12 mouse cellular contexts compared by ENCODE assay signal in the genomic region with DNA sequence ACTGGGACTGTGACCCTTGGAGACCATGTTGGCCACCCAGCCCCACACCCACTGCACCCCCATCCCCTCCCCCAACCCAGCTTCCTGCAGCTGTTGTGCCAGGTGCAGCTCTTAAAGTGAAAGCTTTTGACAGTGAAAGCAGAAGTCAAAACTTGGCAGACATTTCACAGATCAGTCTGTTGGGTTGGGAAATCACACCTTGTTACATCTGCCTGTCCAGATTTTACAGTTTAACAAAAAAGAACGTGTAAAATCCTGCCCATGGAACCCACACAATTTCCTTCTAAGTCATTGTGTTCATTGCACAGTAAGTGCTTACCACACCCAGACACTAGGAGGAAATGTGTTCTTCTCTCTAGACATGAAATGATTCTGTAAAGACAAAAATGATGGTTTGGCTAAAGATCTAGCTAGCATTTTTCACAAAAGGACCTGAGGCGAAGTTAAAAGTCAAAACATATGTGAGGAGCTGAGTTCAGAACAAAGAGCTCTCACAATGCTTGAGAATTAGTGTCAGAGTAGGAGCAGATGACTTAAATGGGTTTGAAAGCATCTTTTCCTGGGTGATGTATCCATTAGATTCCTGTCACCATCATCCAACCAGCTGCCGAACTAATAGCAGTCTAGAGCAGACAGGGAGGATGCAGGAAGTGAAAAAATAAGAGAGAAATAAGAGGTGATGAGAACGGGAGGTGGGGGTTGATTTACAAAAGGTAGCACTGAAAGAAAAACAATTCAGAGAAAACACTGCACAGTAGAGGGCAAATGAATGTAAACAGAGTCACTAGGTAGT. TPM values are rescaled to one million over a fixed set of nuclear protein-coding genes. Genes with fewer than 3 reads are reported as not detected.
A peak's percentile ranks its signal among the peaks of the same experiment; 100 is the strongest.
DNase-seq lines count a peak whose midpoint lies in the region; ATAC-seq lines count a peak whose summit lies in the region.
"Had no signal": no experiment of that assay in that cellular context is flagged by ENCODE, and none has a peak within 500 bp of the region (broad histone marks: within the 10 kb centered on the region; RNA-seq: fewer than 3 reads in every experiment).

No protein-coding gene starts in this region.

- no peak overlapping the region for H3K9ac ChIP-seq in hindbrain, embryonic 16.5 days (ENCODE audit: low read depth, low read length)

- 55% methylated on average over 4 of the region's 4 CpGs for WGBS in heart, embryonic 10.5 days
- 61% methylated on average over 4 of the region's 4 CpGs for WGBS in hindbrain, embryonic 16.5 days

- ATAC-seq in hindbrain, embryonic 16.5 days: no peak

- no peak overlapping the region for H3K4me3 ChIP-seq in heart, embryonic 10.5 days
- no peak overlapping the region for H3K4me3 ChIP-seq in hindbrain, embryonic 16.5 days (ENCODE audit: low read length)

- no peaks in the 10 kb centered on the region for H3K9me3 ChIP-seq in heart, embryonic 10.5 days
- H3K9me3 ChIP-seq in hindbrain, embryonic 16.5 days (ENCODE audit: control insufficient read depth, low read length): no peaks in the 10 kb centered on the region

- H3K4me2 ChIP-seq in hindbrain, embryonic 16.5 days (ENCODE audit: low read length): no peak overlapping the region

- peak; percentile 8 for DNase-seq in adrenal gland, postnatal 14 days
- no peak for DNase-seq in adrenal gland, postnatal 25 days
- peak; percentile 89 for DNase-seq in A20 (ENCODE audit: low read depth, low spot score)
- DNase-seq in forelimb bud, embryonic 11.5 days (ENCODE audit: low read depth, low spot score): peak; percentile 45
- peak; percentile 12 to 47 for DNase-seq in spleen, postnatal 14 days (ENCODE audit: low spot score in 2 of 2)
- DNase-seq in heart, embryonic 10.5 days (ENCODE audit: low spot score): no peak
- DNase-seq in cerebellum, adult 9-10 months: no peak
- DNase-seq: cerebellum, adult 11 months; heart, postnatal 4 days had no signal

- no peaks in the 10 kb centered on the region for H3K27me3 ChIP-seq in heart, embryonic 10.5 days (ENCODE audit: insufficient read depth, poor library complexity, severe bottlenecking)
- no peaks in the 10 kb centered on the region for H3K27me3 ChIP-seq in hindbrain, embryonic 16.5 days (replicated peaks; ENCODE audit: control insufficient read depth, insufficient read depth, low read length)

- no peaks in the 10 kb centered on the region for H3K36me3 ChIP-seq in heart, embryonic 10.5 days
- H3K36me3 ChIP-seq in hindbrain, embryonic 16.5 days (ENCODE audit: control insufficient read depth, insufficient read depth, low read length): no peaks in the 10 kb centered on the region

- no peaks in the 10 kb centered on the region for H3K4me1 ChIP-seq in heart, embryonic 10.5 days
- no peaks in the 10 kb centered on the region for H3K4me1 ChIP-seq in hindbrain, embryonic 16.5 days (ENCODE audit: control insufficient read depth, insufficient read depth, low read depth, low read length)

- no peak overlapping the region for H3K27ac ChIP-seq in heart, embryonic 10.5 days
- H3K27ac ChIP-seq in hindbrain, embryonic 16.5 days (ENCODE audit: low read depth, low read length): no peak overlapping the region

RNA-seq across cellular contexts. Expression of gene 2310061N02Rik, which starts 6.5 kb away (rescaled TPM):
- not detected in 2 replicates for total RNA-seq in adrenal gland, postnatal 14 days (2021)
- not detected in 2 replicates for total RNA-seq in adrenal gland, postnatal 25 days (2021)
- polyA plus RNA-seq in heart, embryonic 10.5 days (2016; fragmentation: Nextera tagmentation; extraction: Ambion mirVana): not detected in 2 replicates
- polyA plus RNA-seq in hindbrain, embryonic 16.5 days (2015; fragmentation: Nextera tagmentation; extraction: Ambion mirVana): not detected in 2 replicates
- total RNA-seq: heart, postnatal 4 days; layer of hippocampus, adult 18-20 months had no signal
- polyA plus RNA-seq: liver, embryonic 16.5 days had no signal

RNA-seq across cellular contexts. Expression of gene Krtap13-1, which starts 27.4 kb away (rescaled TPM):
- not detected in 2 replicates for total RNA-seq in adrenal gland, postnatal 14 days (2021)
- not detected in 2 replicates for total RNA-seq in adrenal gland, postnatal 25 days (2021)
- not detected in 2 replicates for polyA plus RNA-seq in heart, embryonic 10.5 days (2016; fragmentation: Nextera tagmentation; extraction: Ambion mirVana)
- polyA plus RNA-seq in hindbrain, embryonic 16.5 days (2015; fragmentation: Nextera tagmentation; extraction: Ambion mirVana): not detected in 2 replicates
- total RNA-seq: heart, postnatal 4 days; layer of hippocampus, adult 18-20 months had no signal
- polyA plus RNA-seq: liver, embryonic 16.5 days had no signal

RNA-seq across cellular contexts. Expression of gene Krtap27-1, which starts 29.8 kb away (rescaled TPM):
- not detected in 2 replicates for total RNA-seq in adrenal gland, postnatal 14 days (2021)
- total RNA-seq in adrenal gland, postnatal 25 days (2021): not detected in 2 replicates
- polyA plus RNA-seq in heart, embryonic 10.5 days (2016; fragmentation: Nextera tagmentation; extraction: Ambion mirVana): not detected in 2 replicates
- not detected in 2 replicates for polyA plus RNA-seq in hindbrain, embryonic 16.5 days (2015; fragmentation: Nextera tagmentation; extraction: Ambion mirVana)
- total RNA-seq: heart, postnatal 4 days; layer of hippocampus, adult 18-20 months had no signal
- polyA plus RNA-seq: liver, embryonic 16.5 days had no signal

RNA-seq across cellular contexts. Expression of gene Krtap13, which starts 50.2 kb away (rescaled TPM):
- total RNA-seq in adrenal gland, postnatal 14 days (2021): not detected in 2 replicates
- total RNA-seq in adrenal gland, postnatal 25 days (2021): not detected in 2 replicates
- not detected in 2 replicates for polyA plus RNA-seq in heart, embryonic 10.5 days (2016; fragmentation: Nextera tagmentation; extraction: Ambion mirVana)
- not detected in 2 replicates for polyA plus RNA-seq in hindbrain, embryonic 16.5 days (2015; fragmentation: Nextera tagmentation; extraction: Ambion mirVana)
- total RNA-seq: heart, postnatal 4 days; layer of hippocampus, adult 18-20 months had no signal
- polyA plus RNA-seq: liver, embryonic 16.5 days had no signal

RNA-seq across cellular contexts. Expression of gene Krtap26-1, which starts 53.7 kb away (rescaled TPM):
- total RNA-seq in adrenal gland, postnatal 14 days (2021): not detected in 2 replicates
- total RNA-seq in adrenal gland, postnatal 25 days (2021): not detected in 2 replicates
- polyA plus RNA-seq in heart, embryonic 10.5 days (2016; fragmentation: Nextera tagmentation; extraction: Ambion mirVana): not detected in 2 replicates
- polyA plus RNA-seq in hindbrain, embryonic 16.5 days (2015; fragmentation: Nextera tagmentation; extraction: Ambion mirVana): not detected in 2 replicates
- total RNA-seq: heart, postnatal 4 days; layer of hippocampus, adult 18-20 months had no signal
- polyA plus RNA-seq: liver, embryonic 16.5 days had no signal

Comparison
In these comparisons a context has a peak if more than half of its experiments do, and no peak if none do; other contexts are left out.
1. DNase-seq: peak in adrenal gland, postnatal 14 days (single experiment), A20 (single experiment), forelimb bud, embryonic 11.5 days (single experiment) and spleen, postnatal 14 days (2 of 2); none in adrenal gland, postnatal 25 days (single experiment), heart, embryonic 10.5 days (single experiment) and cerebellum, adult 9-10 months (single experiment).